9 mouse cellular contexts compared by ENCODE assay signal in genomic region chr13:12057357-12057771, GRCm38 (mm10). TPM values are rescaled to one million over a fixed set of nuclear protein-coding genes. Genes with fewer than 3 reads are reported as not detected.
DNase-seq lines count a peak whose midpoint lies in the region; ATAC-seq lines count a peak whose summit lies in the region.
"Had no signal": no experiment of that assay in that cellular context is flagged by ENCODE, and none has a peak within 500 bp of the region (broad histone marks: within the 10 kb centered on the region; RNA-seq: fewer than 3 reads in every experiment).

No protein-coding gene starts in this region.

- no peak for DNase-seq in heart, postnatal 36 days
- DNase-seq in yolk sac, embryonic 10.5 days (ENCODE audit: low spot score) = peak; percentile 23
- no peak for DNase-seq in thymus, postnatal 14 days
- DNase-seq in gastrocnemius, adult 8-10 months (ENCODE audit: low spot score in 2 of 2) = no peak

- peak overlapping the region; percentile 54; the same call in 1 of the 2 replicates for H3K27ac ChIP-seq in heart, embryonic 11.5 days (ENCODE audit: low read depth, low read length)
- no peak overlapping the region for H3K27ac ChIP-seq in neural tube, embryonic 13.5 days (replicated peaks)
- no peak overlapping the region for H3K27ac ChIP-seq in neural tube, embryonic 15.5 days (replicated peaks)
- H3K27ac ChIP-seq in hindbrain, embryonic 16.5 days (ENCODE audit: low read depth, low read length) = no peak overlapping the region

- intact Hi-C loops in heart, postnatal 36 days (cut with DNase I) = no loop called here

- H3K36me3 ChIP-seq in heart, embryonic 11.5 days (ENCODE audit: control insufficient read depth, insufficient read depth, low read length) = no peaks in the 10 kb centered on the region
- H3K36me3 ChIP-seq in neural tube, embryonic 13.5 days = no peaks in the 10 kb centered on the region
- H3K36me3 ChIP-seq in neural tube, embryonic 15.5 days = no peaks in the 10 kb centered on the region
- H3K36me3 ChIP-seq in hindbrain, embryonic 16.5 days (ENCODE audit: control insufficient read depth, insufficient read depth, low read length) = no peaks in the 10 kb centered on the region

- no peaks in the 10 kb centered on the region for H3K9me3 ChIP-seq in heart, embryonic 11.5 days (replicated peaks; ENCODE audit: control insufficient read depth, low read length)
- peaks cover 4% of the 10 kb centered on the region; the same call in 1 of the 2 replicates for H3K9me3 ChIP-seq in neural tube, embryonic 13.5 days
- H3K9me3 ChIP-seq in neural tube, embryonic 15.5 days (replicated peaks) = no peaks in the 10 kb centered on the region
- H3K9me3 ChIP-seq in hindbrain, embryonic 16.5 days (ENCODE audit: control insufficient read depth, low read length) = no peaks in the 10 kb centered on the region

- 28% methylated on average over 8 of the region's 8 CpGs for WGBS in heart, embryonic 11.5 days (ENCODE audit: insufficient replicate concordance)
- 73% methylated on average over 8 of the region's 8 CpGs for WGBS in neural tube, embryonic 13.5 days
- WGBS in neural tube, embryonic 15.5 days = 73% methylated on average over 8 of the region's 8 CpGs
- WGBS in hindbrain, embryonic 16.5 days = 73% methylated on average over 8 of the region's 8 CpGs

- peak overlapping the region; percentile 5; the same call in 1 of the 2 replicates for H3K9ac ChIP-seq in heart, embryonic 11.5 days (ENCODE audit: low read depth, low read length)
- no peak overlapping the region for H3K9ac ChIP-seq in neural tube, embryonic 13.5 days
- H3K9ac ChIP-seq in neural tube, embryonic 15.5 days (replicated peaks) = no peak overlapping the region
- no peak overlapping the region for H3K9ac ChIP-seq in hindbrain, embryonic 16.5 days (ENCODE audit: low read depth, low read length)

- H3K4me3 ChIP-seq in heart, embryonic 11.5 days (ENCODE audit: low read depth, low read length) = no peak overlapping the region
- no peak overlapping the region for H3K4me3 ChIP-seq in neural tube, embryonic 13.5 days
- H3K4me3 ChIP-seq in neural tube, embryonic 15.5 days (replicated peaks) = no peak overlapping the region
- no peak overlapping the region for H3K4me3 ChIP-seq in hindbrain, embryonic 16.5 days (ENCODE audit: low read length)

- peak; percentile 58; the same call in 1 of the 2 replicates for ATAC-seq in heart, embryonic 11.5 days (replicated peaks; ENCODE audit: insufficient number of reproducible peaks, low FRiP score, low TSS enrichment)
- ATAC-seq in neural tube, embryonic 13.5 days (ENCODE audit: low read depth) = 0 out of 2 replicates have a peak, but pooled peaks have one; percentile 50
- no peak for ATAC-seq in neural tube, embryonic 15.5 days (ENCODE audit: low FRiP score)
- 0 out of 2 replicates have a peak, but pooled peaks have one; percentile 24 for ATAC-seq in hindbrain, embryonic 16.5 days

- H3K4me1 ChIP-seq in heart, embryonic 11.5 days (ENCODE audit: control insufficient read depth, insufficient read depth, low read length) = peaks cover 32% of the 10 kb centered on the region
- no peaks in the 10 kb centered on the region for H3K4me1 ChIP-seq in neural tube, embryonic 13.5 days (replicated peaks)
- no peaks in the 10 kb centered on the region for H3K4me1 ChIP-seq in neural tube, embryonic 15.5 days
- H3K4me1 ChIP-seq in hindbrain, embryonic 16.5 days (ENCODE audit: control insufficient read depth, insufficient read depth, low read depth, low read length) = no peaks in the 10 kb centered on the region

- peak overlapping the region; percentile 19 for H3K4me2 ChIP-seq in heart, embryonic 11.5 days
- no peak overlapping the region for H3K4me2 ChIP-seq in neural tube, embryonic 13.5 days
- H3K4me2 ChIP-seq in neural tube, embryonic 15.5 days = no peak overlapping the region
- no peak overlapping the region for H3K4me2 ChIP-seq in hindbrain, embryonic 16.5 days (ENCODE audit: low read length)

- H3K27me3 ChIP-seq in heart, embryonic 11.5 days (ENCODE audit: control insufficient read depth, insufficient read depth, low read length) = no peaks in the 10 kb centered on the region
- H3K27me3 ChIP-seq in neural tube, embryonic 13.5 days = no peaks in the 10 kb centered on the region
- H3K27me3 ChIP-seq in neural tube, embryonic 15.5 days (replicated peaks) = no peaks in the 10 kb centered on the region
- no peaks in the 10 kb centered on the region for H3K27me3 ChIP-seq in hindbrain, embryonic 16.5 days (replicated peaks; ENCODE audit: control insufficient read depth, insufficient read depth, low read length)

RNA-seq across cellular contexts. Expression of gene Ryr2, which starts 49.4 kb away (rescaled TPM):
- polyA plus RNA-seq in heart, embryonic 11.5 days (2014; fragmentation: Nextera tagmentation; extraction: Ambion mirVana) = 35.6 and 46.7 TPM in 2 replicates
- 1,000 to 10,000 TPM in 1 of 2 experiments, 100 to 1,000 TPM in 1; 988 to 1,013 TPM for total RNA-seq in heart, postnatal 36 days (2021)
- 1.6 and 1.9 TPM in 2 replicates for polyA plus RNA-seq in neural tube, embryonic 13.5 days (2015; fragmentation: Nextera tagmentation; extraction: Ambion mirVana)
- polyA plus RNA-seq in neural tube, embryonic 15.5 days (2015; fragmentation: Nextera tagmentation; extraction: Ambion mirVana) = 4.6 and 7.1 TPM in 2 replicates
- 3.6 and 5.0 TPM in 2 replicates for polyA plus RNA-seq in hindbrain, embryonic 16.5 days (2015; fragmentation: Nextera tagmentation; extraction: Ambion mirVana)
- total RNA-seq in gastrocnemius, adult 8-10 months (2022) = under 1 TPM; 0.35 to 0.77 (median 0.58) TPM
- total RNA-seq: common myeloid progenitor, adult 5-6 weeks had no signal
